Mouse (Mus musculus): ENCODE results near the gene Asb13. TPM values are rescaled to one million over a fixed set of nuclear protein-coding genes. Genes with fewer than 3 reads are reported as not detected.

Asb13 gene
- total and polyA plus RNA-seq, 2 experiments from 2014 or later = 2.2 to 4.3 TPM

GRCm38 (mm10) chr13:3610118-3610794, 23.6 kb upstream of the Asb13 start:
- Histone ChIP-seq H3K27ac (ENCODE audit: low read depth) (peak overlapping the region; percentile 95), H3K4me2 (ENCODE audit: low read depth, low read length) (peak overlapping the region; percentile 89), H3K9ac (replicated peaks; ENCODE audit: low read depth, low read length) (peak overlapping the region; percentile 76), H3K27me3 (ENCODE audit: control insufficient read depth, insufficient read depth, low read length) (no peaks in the 10 kb centered on the region), H3K36me3 (replicated peaks; ENCODE audit: control insufficient read depth, insufficient read depth, low read length) (no peaks in the 10 kb centered on the region), H3K4me1 (ENCODE audit: control insufficient read depth, insufficient read depth) (no peaks in the 10 kb centered on the region; the same call in 1 of the 2 replicates), H3K9me3 (replicated peaks; ENCODE audit: control insufficient read depth, low read length) (no peaks in the 10 kb centered on the region), H3K4me3 (ENCODE audit: low read depth, low read length) (peak overlapping the region; percentile 89)
- TF ChIP-seq CTCF (IDR thresholded peaks at IDR 0.05; ENCODE audit: low read depth) = no peak
- no peak for TF ChIP-seq EP300 (IDR thresholded peaks at IDR 0.05; ENCODE audit: low read depth)
- ATAC-seq (ENCODE audit: insufficient read depth, low read depth) (peak; percentile 34), DNase-seq (ENCODE audit: low spot score) (peak; percentile 40)
- under 1% methylated on average over 44 of the region's 50 CpGs for WGBS

- peak within 1 kb of the TSS; percentile 89 for H3K4me3 ChIP-seq (ENCODE audit: low read depth, low read length)
- H3K4me2 ChIP-seq (ENCODE audit: low read depth, low read length) = peak within 1 kb of the TSS; percentile 89
- no peaks in the 10 kb centered on the region; the same call in 1 of the 2 replicates for H3K4me1 ChIP-seq (ENCODE audit: control insufficient read depth, insufficient read depth)
- TF ChIP-seq EP300 (IDR thresholded peaks at IDR 0.05; ENCODE audit: low read depth) (peak; percentile 94), CTCF (IDR thresholded peaks at IDR 0.05; ENCODE audit: low read depth) (no peak)
- no peaks in the 10 kb centered on the region for H3K27me3 ChIP-seq (ENCODE audit: control insufficient read depth, insufficient read depth, low read length)
- under 1% methylated on average over 58 of the region's 58 CpGs for WGBS
- peak within 1 kb of the TSS; percentile 76 for H3K9ac ChIP-seq (replicated peaks; ENCODE audit: low read depth, low read length)
- H3K9me3 ChIP-seq (replicated peaks; ENCODE audit: control insufficient read depth, low read length) = no peaks in the 10 kb centered on the region
- H3K27ac ChIP-seq (ENCODE audit: low read depth) = peak within 1 kb of the TSS; percentile 95
- DNase-seq (ENCODE audit: low spot score) (peak; percentile 99), ATAC-seq (ENCODE audit: insufficient read depth, low read depth) (peak; percentile 99)
- no peaks in the 10 kb centered on the region for H3K36me3 ChIP-seq (replicated peaks; ENCODE audit: control insufficient read depth, insufficient read depth, low read length)
Observed at GRCm38 (mm10) chr13:3610795-3611438, 22.9 kb upstream of the Asb13 start, which contains the start of gene Fam208b. Gene Fam208b, minus strand, starts transcription at chr13:3611108.

GRCm38 (mm10) chr13:3627139-3627538, 6.7 kb upstream of the Asb13 start:
- H3K9me3 ChIP-seq (replicated peaks; ENCODE audit: control insufficient read depth, low read length) = peaks cover 4% of the 10 kb centered on the region; the same call in 1 of the 2 replicates
- TF ChIP-seq EP300 (IDR thresholded peaks at IDR 0.05; ENCODE audit: low read depth) = no peak
- TF ChIP-seq CTCF (IDR thresholded peaks at IDR 0.05; ENCODE audit: low read depth) = no peak
- H3K4me1 ChIP-seq (ENCODE audit: control insufficient read depth, insufficient read depth) = no peaks in the 10 kb centered on the region
- DNase-seq (ENCODE audit: low spot score) (no peak), ATAC-seq (ENCODE audit: insufficient read depth, low read depth) (no peak)
- H3K4me2 ChIP-seq (ENCODE audit: low read depth, low read length) = no peak overlapping the region
- 67% methylated on average over 3 of the region's 3 CpGs for WGBS
- H3K27ac ChIP-seq (ENCODE audit: low read depth) = no peak overlapping the region
- H3K9ac ChIP-seq (replicated peaks; ENCODE audit: low read depth, low read length) = no peak overlapping the region
- H3K36me3 ChIP-seq (replicated peaks; ENCODE audit: control insufficient read depth, insufficient read depth, low read length) = no peaks in the 10 kb centered on the region
- H3K4me3 ChIP-seq (ENCODE audit: low read depth, low read length) = no peak overlapping the region
- no peaks in the 10 kb centered on the region for H3K27me3 ChIP-seq (ENCODE audit: control insufficient read depth, insufficient read depth, low read length)

DNA sequence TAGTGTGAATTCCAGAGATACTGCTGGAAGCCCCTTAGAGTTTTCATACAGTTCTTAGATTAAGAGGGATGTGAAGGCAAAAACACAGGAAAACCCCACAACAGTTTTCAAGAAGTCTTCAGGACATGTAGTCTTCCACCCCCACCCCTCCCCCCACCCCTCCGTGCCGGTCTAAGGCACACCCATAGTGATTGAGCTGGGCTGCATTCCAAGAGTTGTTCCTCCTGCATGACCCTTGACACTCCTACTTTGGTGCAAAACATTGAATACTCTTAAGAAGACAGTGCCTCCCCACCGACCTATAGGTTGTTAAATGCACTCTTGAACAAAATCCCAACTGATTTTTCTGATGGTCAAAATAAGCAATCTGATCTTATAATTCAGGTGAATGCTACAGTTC, 5.7 kb upstream of the Asb13 start:
- TF ChIP-seq CTCF (IDR thresholded peaks at IDR 0.05; ENCODE audit: low read depth) (no peak), EP300 (IDR thresholded peaks at IDR 0.05; ENCODE audit: low read depth) (no peak)
- no peak for ATAC-seq (ENCODE audit: insufficient read depth, low read depth)
- Histone ChIP-seq H3K4me2 (ENCODE audit: low read depth, low read length) (no peak overlapping the region), H3K9me3 (replicated peaks; ENCODE audit: control insufficient read depth, low read length) (peaks cover 3% of the 10 kb centered on the region; the same call in 1 of the 2 replicates), H3K4me1 (ENCODE audit: control insufficient read depth, insufficient read depth) (no peaks in the 10 kb centered on the region), H3K36me3 (replicated peaks; ENCODE audit: control insufficient read depth, insufficient read depth, low read length) (no peaks in the 10 kb centered on the region), H3K27ac (ENCODE audit: low read depth) (no peak overlapping the region), H3K27me3 (ENCODE audit: control insufficient read depth, insufficient read depth, low read length) (no peaks in the 10 kb centered on the region), H3K4me3 (ENCODE audit: low read depth, low read length) (no peak overlapping the region), H3K9ac (replicated peaks; ENCODE audit: low read depth, low read length) (no peak overlapping the region)
- 12% methylated on average over 3 of the region's 3 CpGs for WGBS
- no peak for DNase-seq (ENCODE audit: low spot score)

DNA sequence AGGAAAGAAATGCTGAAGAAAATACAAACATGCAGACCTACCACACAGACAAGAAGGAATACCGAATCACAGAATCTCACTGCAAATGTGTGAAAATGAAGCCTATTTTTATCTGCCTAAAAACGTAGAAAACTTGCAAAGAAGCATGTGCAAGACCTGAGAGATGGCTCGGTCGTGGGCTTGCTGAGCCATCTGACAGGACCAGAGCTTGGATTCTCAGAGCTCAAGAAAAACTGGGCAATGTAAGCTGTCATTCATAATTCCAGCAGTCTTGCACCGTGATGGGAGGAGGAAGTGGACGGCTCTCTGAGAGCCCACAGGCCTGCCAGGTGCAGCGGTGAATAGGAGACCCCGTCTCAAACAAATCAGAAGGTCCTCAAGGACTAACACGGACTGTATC, 1.3 kb upstream of the Asb13 start:
- no peak for ATAC-seq (ENCODE audit: insufficient read depth, low read depth)
- Histone ChIP-seq H3K9me3 (replicated peaks; ENCODE audit: control insufficient read depth, low read length) (no peaks in the 10 kb centered on the region), H3K4me1 (ENCODE audit: control insufficient read depth, insufficient read depth) (no peaks in the 10 kb centered on the region), H3K27me3 (ENCODE audit: control insufficient read depth, insufficient read depth, low read length) (no peaks in the 10 kb centered on the region), H3K27ac (ENCODE audit: low read depth) (no peak overlapping the region), H3K4me2 (ENCODE audit: low read depth, low read length) (no peak overlapping the region), H3K4me3 (ENCODE audit: low read depth, low read length) (no peak overlapping the region), H3K36me3 (replicated peaks; ENCODE audit: control insufficient read depth, insufficient read depth, low read length) (no peaks in the 10 kb centered on the region), H3K9ac (replicated peaks; ENCODE audit: low read depth, low read length) (no peak overlapping the region)
- no peak for DNase-seq (ENCODE audit: low spot score)
- TF ChIP-seq EP300 (IDR thresholded peaks at IDR 0.05; ENCODE audit: low read depth) = no peak
- TF ChIP-seq CTCF (IDR thresholded peaks at IDR 0.05; ENCODE audit: low read depth) = no peak
- WGBS = 81% methylated on average over 9 of the region's 9 CpGs
